Mouse (Mus musculus) G1E (cell line): ENCODE data around the gene Gpr152.

Experiments
- CTCF ChIP-seq: IDR thresholded peaks from 2 replicates; pipeline ENCODE4 v1.5.1; 2012; ENCODE audit warnings: low read depth, low read length, inconsistent platforms, mixed read lengths
- TAL1 ChIP-seq: conservative IDR thresholded peaks from 2 replicates; pipeline ENCODE4 v1.6.1; 2012; ENCODE audit warnings: low read depth, low read length, inconsistent platforms, mixed read lengths

DNA sequence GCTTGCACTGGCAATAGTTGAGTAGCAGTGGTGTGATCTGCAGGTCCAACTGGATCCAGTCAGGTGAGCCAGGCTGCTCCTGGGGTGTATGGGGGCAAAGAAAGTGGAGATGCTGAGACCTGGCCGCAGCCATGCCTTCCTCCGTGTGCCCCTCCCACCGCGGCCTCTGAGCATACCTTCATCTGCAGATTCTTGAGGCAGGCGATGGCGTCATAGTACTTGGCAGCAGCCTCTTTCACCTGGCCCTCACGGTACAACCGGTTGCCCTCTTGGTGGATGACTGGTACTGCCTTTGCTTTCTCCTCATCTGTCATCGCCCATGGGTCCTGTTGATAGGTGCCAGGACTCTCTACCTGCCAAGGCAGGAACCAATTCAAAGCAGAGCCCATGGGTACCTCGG is 24.4 kb upstream of the Gpr152 start:
- TF ChIP-seq CTCF (no peak), TAL1 (no peak)
